Mouse (Mus musculus): ENCODE measurements around the gene Gm45140. TPM values are rescaled to one million over a fixed set of nuclear protein-coding genes. Genes with fewer than 3 reads are reported as not detected.

The Gm45140 gene
- total and polyA plus RNA-seq, 3 experiments: 4.3 to 25.7 (median 13.0) TPM

DNA sequence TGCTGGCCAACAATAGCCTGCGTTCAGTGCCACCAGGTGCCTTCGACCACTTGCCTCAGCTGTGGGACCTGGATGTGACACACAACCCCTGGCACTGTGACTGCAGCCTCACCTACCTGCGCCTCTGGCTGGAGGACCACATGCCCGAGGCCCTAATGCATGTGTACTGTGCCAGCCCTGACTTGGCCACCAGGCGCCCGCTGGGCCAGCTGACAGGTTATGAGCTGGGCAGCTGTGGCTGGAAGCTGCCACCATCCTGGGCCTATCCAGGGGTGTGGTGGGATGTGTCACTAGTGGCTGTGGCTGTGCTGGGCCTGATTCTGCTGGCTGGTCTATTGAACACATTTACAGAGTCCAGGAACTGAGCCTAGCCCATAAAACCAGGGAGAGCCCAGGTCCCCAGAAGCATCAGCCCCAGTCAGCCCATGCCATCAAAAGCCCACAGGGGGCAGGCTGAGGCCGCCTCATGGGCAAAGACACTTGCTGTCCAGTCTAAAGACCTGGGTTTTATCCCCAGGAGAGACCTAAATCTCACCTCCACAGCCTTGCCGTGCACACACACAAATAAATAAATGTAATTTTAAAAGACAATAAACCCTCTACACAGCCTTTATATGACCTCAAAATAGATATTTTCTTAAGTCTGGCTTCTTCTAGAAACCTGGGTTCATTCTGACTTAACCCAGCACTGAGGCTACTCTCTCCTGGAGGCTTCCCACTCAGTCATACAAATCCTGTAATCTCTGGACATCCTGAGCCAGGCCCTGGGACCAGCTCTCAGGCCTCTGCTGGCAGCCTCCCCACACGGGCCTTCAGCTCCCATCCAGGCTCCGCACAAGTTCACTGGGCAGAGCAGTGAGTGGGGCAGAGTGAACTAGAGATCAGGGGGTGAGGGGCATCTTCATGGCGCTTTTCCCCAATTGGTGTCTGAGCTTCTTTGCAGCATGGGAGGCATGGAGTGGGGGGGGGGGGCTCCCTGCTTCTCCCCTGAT is 56.1 kb downstream of the Gm45140 start:
- H3K79me2 ChIP-seq (replicated peaks; ENCODE audit: control insufficient read depth, extremely low read depth, insufficient read depth, poor library complexity, severe bottlenecking): no peaks in the 10 kb centered on the region
- peak; percentile 52 for TF ChIP-seq SMC3 (IDR thresholded peaks at IDR 0.05; ENCODE audit: low read depth, low read length)
- peak; percentile 65 for TF ChIP-seq RAD21 (IDR thresholded peaks at IDR 0.05; ENCODE audit: low read depth, low read length)
- peak in 1 of 2 experiments; percentile 64; a peak in 2 of 4 replicates for TF ChIP-seq CTCF (conservative IDR thresholded peaks at IDR 0.05 in 1 of 2, IDR thresholded peaks at IDR 0.05 in 1 of 2; ENCODE audit: low read depth in 2 of 2, low read length in 2 of 2)
- TF ChIP-seq ZMIZ1 (IDR thresholded peaks at IDR 0.05; ENCODE audit: low read depth, low read length): no peak
- dilution Hi-C loops (cut with MboI; ENCODE audit: extremely low pct_ligation_motif_present, extremely low pct_unique_long_range_greater_than_20kb, low sequenced_read_pairs): no loop called here
- no peak overlapping the region for H3K4me2 ChIP-seq (ENCODE audit: insufficient read depth, low read depth, poor library complexity, severe bottlenecking)
- no peak overlapping the region for H3K9ac ChIP-seq (ENCODE audit: insufficient read depth, low read depth)
- DNase-seq (ENCODE audit: extremely low read depth): no peak
- H3K4me1 ChIP-seq (ENCODE audit: control insufficient read depth in 1 of 2, insufficient read depth in 2 of 2): peaks cover 0 to 8% of the 10 kb centered on the region in 2 experiments; a peak in 2 of 4 replicates
- H3K27ac ChIP-seq (ENCODE audit: insufficient read depth, low read depth): no peak overlapping the region
- no peaks in the 10 kb centered on the region for H3K36me3 ChIP-seq (replicated peaks in 1 of 2; ENCODE audit: control insufficient read depth in 1 of 2, insufficient read depth in 1 of 2, low read length in 1 of 2)
- H3K9me3 ChIP-seq (replicated peaks; ENCODE audit: low read length): peaks cover 5% of the 10 kb centered on the region
- H3K27me3 ChIP-seq (replicated peaks): no peaks in the 10 kb centered on the region
- H3K4me3 ChIP-seq (replicated peaks in 1 of 3; ENCODE audit: low read depth in 2 of 3, low read length in 2 of 3, poor library complexity in 1 of 3): no peak overlapping the region
- in situ Hi-C loops (cut with MboI; ENCODE audit: low pct_ligation_motif_present, low pct_unique_long_range_greater_than_20kb, low sequenced_read_pairs): no loop called here

DNA sequence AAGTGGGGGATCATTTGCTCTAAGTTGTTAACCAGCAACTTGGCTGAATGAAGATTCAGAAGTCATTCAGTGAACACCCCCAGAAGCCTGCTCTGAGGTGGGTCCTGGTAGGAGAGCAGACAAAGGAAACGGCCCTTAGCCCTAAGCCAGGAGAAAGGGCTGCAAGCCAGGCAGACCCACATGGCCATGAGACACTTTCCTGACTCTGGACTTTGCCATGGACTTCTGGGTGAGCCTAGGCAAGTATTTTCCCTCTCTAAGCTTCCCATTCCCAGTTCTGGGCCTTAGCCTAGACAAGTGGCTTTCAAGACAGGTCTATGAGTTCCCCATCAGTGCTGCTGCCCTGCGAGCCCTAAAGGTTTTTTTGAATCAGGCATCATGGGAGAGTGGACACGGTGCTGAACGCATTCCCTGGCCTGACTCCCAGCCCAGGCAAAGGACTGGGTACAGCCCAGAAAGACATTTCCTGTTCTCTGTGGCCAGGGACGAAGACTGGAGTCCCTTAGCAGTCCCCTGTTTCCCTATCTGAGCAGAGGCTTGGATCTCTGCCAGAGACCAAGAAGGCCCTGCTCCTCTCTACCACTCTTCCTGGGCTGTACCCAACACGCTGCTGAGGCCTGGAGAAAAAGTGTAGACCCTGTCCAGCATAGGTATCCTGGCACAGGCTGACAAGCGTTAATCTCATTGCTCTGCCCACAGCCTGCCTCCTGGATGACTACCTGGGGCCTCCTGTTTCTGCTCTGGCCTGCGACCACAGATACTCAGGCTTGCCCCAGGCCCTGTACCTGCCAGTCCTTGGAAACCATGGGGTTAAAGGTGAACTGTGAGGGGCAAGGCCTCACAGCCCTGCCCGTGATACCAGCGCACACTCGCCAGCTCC is 57.1 kb downstream of the Gm45140 start:
- Histone ChIP-seq H3K4me1 (ENCODE audit: control insufficient read depth in 1 of 2, insufficient read depth in 2 of 2) (peaks cover 0 to 8% of the 10 kb centered on the region in 2 experiments; a peak in 2 of 4 replicates), H3K27me3 (replicated peaks) (no peaks in the 10 kb centered on the region), H3K9me3 (replicated peaks; ENCODE audit: low read length) (peaks cover 5% of the 10 kb centered on the region), H3K9ac (ENCODE audit: insufficient read depth, low read depth) (no peak overlapping the region), H3K36me3 (replicated peaks in 1 of 2; ENCODE audit: control insufficient read depth in 1 of 2, insufficient read depth in 1 of 2, low read length in 1 of 2) (no peaks in the 10 kb centered on the region), H3K4me3 (replicated peaks in 1 of 3; ENCODE audit: low read depth in 2 of 3, low read length in 2 of 3, poor library complexity in 1 of 3) (no peak overlapping the region), H3K79me2 (replicated peaks; ENCODE audit: control insufficient read depth, extremely low read depth, insufficient read depth, poor library complexity, severe bottlenecking) (no peaks in the 10 kb centered on the region), H3K4me2 (ENCODE audit: insufficient read depth, low read depth, poor library complexity, severe bottlenecking) (no peak overlapping the region), H3K27ac (ENCODE audit: insufficient read depth, low read depth) (no peak overlapping the region)
- no peak for DNase-seq (ENCODE audit: extremely low read depth)
- dilution Hi-C loops (cut with MboI; ENCODE audit: extremely low pct_ligation_motif_present, extremely low pct_unique_long_range_greater_than_20kb, low sequenced_read_pairs) (no loop called here), in situ Hi-C loops (cut with MboI; ENCODE audit: low pct_ligation_motif_present, low pct_unique_long_range_greater_than_20kb, low sequenced_read_pairs) (no loop called here)
- TF ChIP-seq MAFK (IDR thresholded peaks at IDR 0.05; ENCODE audit: insufficient replicate concordance, low read length): no peak
- no peak for TF ChIP-seq SMC3 (IDR thresholded peaks at IDR 0.05; ENCODE audit: low read depth, low read length)
- no peak for TF ChIP-seq PAX5 (IDR thresholded peaks at IDR 0.05; ENCODE audit: low read length)
- TF ChIP-seq IRF4 (IDR thresholded peaks at IDR 0.05; ENCODE audit: low read depth, low read length): no peak
- no peak for TF ChIP-seq BHLHE40 (IDR thresholded peaks at IDR 0.05; ENCODE audit: low read depth, low read length)
- TF ChIP-seq SIN3A (IDR thresholded peaks at IDR 0.05; ENCODE audit: low read length): no peak
- no peak for TF ChIP-seq MAZ (IDR thresholded peaks at IDR 0.05; ENCODE audit: low read depth, low read length)
- no peak for TF ChIP-seq ZMIZ1 (IDR thresholded peaks at IDR 0.05; ENCODE audit: low read depth, low read length)
- no peak for TF ChIP-seq RAD21 (IDR thresholded peaks at IDR 0.05; ENCODE audit: low read depth, low read length)

All from CH12.LX (cell line).